Mouse (Mus musculus) lung, postnatal 0 days (tissue): Measurements from ENCODE around the gene Ddah1.

Experiments
- CTCF ChIP-seq: IDR thresholded peaks from 2 replicates; pipeline ENCODE4 v1.5.1; 2016; ENCODE audit warnings: antibody characterized with exemption, mild to moderate bottlenecking
- EP300 ChIP-seq: IDR thresholded peaks from 2 replicates; pipeline ENCODE4 v1.6.1; 2016; ENCODE audit warnings: antibody characterized with exemption, mild to moderate bottlenecking, control low read depth

DNA sequence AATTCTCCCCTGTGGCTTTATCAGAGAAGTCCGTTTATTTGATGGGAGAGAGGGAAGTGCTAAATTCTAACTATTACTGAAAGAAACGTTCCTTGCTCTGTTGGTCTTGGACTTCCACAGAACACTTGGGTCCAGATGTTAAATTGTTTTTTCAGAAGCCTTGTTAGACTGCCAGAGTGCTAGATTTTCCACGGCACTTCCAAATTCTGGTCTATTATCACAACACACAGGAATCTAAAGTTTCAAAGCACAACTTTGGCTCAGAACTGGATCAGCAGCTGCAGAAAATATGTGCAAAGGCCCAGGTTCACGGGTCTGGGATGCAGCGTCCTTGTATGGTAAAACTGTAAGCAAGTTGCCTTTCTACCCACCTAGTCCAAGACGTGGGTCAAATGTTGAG, 43.6 kb downstream of the Ddah1 start:
- TF ChIP-seq CTCF (no peak), EP300 (no peak)
